Mouse (Mus musculus) thymus, postnatal 14 days (tissue): Measurements from ENCODE around the gene Arhgap17.

Experiments used
- DNase-seq: peaks from one replicate; pipeline ENCODE4 v3.0.0; 2021

Arhgap17 gene

DNA sequence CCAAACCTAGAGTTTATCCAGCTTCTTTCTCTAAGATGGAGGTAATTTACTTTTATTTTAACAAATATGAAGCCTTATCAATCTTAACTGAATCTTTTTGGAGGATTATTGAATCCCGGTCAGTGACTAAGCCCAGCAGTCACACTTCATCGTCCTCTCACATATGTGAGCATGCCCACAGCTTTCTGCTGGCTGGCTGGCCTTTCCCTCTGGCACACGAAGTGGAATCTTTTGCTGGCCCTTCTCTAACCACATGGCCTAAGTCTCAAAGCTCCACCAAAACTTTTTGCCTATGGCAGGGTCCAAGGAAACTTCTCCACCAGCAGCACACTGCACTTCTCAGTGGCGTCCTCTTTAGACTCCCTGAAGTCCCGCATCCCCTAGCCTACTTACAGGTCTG lies 27.8 kb downstream of the Arhgap17 start:
- DNase-seq, result no peak

DNA sequence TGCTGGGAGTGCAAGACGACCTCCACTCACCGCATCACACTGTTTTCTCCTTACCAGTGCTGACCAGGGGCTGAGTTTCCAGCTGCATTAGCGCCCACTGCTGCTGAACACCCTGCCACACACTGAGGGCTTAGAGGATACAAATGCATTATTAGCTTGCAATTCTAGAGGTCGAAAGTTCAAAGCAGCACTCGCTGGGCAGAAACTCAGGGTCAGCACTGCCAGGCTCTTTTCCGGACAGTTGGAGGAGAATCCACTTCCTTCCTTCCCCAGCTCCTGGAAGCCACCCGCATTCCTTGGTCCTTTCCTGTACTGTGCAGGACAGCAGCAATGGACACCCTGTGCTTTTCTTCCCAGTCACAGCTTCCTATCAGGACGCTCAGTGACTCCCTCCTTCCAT lies 31.4 kb downstream of the Arhgap17 start:
- DNase-seq, result no peak

DNA sequence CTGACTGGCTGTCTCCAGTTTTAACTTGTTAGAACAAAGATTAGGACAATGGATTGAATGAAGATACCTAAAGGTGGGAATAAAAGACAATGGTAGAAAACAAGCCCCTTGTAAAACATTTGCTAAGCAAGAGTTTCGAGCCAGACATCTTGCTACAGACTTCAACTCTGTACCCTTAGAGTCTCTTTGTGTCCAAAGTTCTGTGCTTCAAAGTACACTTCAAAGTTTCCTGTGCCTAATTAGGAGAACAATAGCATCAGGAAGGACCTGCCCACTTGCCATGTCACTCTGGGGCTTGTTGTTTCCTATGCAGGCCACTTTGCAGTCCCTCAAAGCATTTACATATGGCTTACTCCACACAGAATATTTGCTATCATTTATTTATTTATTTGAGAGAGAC lies 33.4 kb downstream of the Arhgap17 start:
- no peak for DNase-seq

DNA sequence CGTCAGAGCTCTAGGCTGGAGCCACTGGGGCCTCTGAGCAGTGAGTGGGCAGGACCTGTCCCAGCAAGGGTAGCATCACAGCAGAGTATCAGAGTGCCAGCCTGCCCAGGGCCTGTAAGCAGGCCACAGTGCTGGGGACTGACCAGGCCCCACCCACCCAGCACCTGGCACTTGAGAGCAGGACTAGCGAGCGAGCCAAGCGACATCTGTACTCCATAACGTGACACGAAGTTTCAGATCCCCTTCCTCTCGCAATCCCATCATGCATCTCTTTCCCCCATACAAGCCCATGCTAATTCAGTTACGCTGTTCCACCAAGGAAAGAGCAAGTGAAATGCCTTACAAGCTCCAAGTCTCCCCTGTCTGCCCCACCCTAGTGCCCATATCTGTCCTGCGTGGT lies 39.2 kb downstream of the Arhgap17 start:
- DNase-seq, result no peak

DNA sequence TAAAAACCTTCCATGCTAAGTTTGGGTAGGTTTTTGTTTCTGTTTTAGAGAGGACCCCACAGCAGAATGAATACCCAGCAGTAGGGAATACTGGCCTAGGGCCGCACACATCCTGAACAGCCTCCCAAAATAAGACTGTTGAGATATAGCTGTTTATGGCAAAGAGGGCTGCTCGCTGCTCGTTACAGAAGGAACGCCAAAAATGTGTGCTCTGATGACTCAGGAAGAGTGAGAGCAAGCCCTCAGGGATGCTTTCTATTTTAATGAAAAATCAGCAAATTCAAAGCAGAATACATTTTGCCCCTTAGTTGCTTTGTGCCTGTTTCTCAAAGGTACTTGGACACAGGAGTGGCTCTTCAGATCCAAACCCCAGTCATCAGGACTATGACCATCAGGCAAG lies 41.8 kb downstream of the Arhgap17 start:
- no peak for DNase-seq

DNA sequence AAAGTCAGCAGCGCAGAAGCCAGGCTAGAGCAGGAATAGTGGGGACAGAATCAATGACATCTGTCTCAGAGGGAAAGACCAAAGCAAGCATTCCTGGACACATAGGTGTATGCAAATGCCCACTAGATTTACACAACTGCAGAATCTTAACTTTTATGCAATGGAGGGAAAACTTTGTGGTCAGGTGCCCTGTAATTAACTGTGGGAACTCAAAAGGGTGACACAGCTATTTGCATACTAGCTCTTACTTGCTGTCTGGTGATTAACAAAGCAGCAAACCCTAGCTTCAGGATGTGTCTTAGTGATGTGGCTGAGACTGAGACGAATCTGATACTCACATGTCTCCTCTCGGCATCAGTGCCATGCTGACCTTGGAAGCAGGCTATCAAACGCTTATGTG lies 42.8 kb downstream of the Arhgap17 start:
- no peak for DNase-seq

DNA sequence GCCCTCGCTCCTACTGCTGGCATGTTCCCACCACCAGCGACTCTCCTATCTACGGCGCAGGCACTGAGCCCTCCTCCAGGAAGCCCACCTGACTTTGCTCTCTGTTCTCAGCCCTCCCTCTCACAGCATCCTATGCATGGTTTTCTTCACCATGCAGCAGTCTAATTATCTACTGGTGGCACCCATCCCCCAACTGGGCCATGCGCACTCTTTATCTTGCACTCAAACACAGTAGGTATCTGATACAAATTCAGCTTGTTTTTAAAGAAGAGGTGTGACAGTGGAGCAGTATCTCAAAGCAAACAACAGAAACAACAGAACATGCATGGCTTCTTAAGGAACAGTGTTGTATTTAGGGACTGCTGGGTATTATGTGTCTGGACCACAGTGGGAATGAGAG lies 43.7 kb downstream of the Arhgap17 start:
- DNase-seq, result no peak

DNA sequence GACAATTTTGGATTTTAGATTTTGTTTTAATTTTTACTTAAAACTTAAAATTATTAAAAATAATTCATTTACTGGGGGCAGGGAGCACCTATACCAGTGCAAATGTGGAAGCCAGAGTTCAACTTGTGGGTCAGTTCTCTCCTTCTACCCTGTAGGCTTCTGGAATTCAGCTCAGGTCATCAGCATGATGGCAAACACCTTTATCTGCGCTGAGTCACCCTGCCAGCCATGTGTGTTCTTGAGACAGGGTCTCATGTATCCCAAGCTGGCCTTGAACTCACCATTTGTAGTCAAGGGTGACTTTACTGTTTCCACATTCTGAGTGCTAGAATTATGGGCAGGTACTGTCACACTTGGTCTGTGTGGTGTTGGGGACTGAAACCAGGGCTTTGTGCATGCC lies 45.6 kb downstream of the Arhgap17 start:
- no peak for DNase-seq

DNA sequence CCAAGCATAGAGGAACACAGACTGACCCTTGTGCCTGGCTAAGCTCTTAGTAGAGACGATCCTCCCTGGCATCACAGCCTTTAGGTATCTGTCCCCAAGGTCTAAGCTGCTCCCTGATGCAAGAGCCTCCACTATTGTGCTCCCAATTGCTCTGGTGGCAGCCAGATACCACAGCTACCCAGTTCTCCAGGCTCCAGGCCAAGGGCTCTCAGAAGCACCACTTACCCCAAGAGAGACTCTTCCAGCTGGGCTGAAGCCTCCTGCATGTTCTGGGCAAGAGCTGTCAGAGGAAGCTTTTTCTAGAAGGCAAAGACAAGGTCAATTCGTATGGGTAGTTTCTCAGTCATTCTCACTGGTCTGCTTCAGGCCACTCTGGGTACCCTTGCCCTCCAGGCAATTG lies 46.3 kb downstream of the Arhgap17 start:
- no peak for DNase-seq

DNA sequence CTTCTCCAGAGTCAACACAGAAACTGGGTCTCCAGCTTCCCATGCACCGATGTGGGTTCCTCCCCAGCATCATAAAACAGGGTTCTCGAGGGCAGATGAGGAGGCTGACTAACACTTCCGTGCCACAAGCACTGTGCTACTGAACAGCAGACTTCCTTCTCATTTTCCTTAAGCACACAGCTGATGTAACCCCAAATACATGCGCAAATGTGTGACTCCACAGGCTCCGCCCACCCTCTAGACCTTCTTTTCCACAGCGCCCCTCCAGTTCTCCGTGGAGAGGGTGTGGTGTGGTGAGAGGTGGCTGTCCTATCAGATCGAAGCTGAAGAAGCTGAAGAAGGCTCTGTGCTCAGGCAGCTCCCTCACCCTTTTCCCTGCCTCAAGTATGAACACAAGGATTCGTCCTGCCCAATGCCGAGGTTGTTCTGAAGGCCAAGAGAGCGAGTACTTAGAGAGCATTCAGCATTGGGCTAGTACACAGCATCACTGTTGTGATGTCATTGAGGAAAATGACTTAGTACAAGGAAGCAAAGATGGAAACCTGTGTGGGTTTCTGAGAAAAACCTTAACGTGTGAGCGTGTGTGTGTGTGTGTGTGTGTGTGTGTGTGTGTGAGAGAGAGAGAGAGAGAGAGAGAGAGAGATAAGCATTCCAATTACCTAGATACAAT lies 47.1 kb downstream of the Arhgap17 start:
- DNase-seq, result peak; percentile 35

DNA sequence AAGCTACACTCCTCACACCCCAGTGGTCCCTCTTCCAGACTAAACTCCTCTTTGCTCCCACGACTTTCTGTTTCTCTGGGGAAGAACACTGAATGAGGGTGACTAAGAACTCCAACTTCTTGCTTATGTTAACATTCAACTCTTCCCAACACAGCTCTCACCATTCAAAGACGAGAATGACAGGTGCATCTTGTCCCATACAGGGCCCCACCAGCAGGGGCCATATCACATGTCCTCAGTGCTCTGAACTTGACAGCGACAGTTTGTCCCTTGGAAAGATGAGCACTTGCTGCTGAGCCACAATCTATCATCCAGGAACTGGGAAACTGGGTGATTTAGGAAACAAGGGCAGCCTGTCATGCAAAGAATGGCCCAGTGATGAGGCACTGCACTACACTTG lies 57.0 kb downstream of the Arhgap17 start:
- no peak for DNase-seq

DNA sequence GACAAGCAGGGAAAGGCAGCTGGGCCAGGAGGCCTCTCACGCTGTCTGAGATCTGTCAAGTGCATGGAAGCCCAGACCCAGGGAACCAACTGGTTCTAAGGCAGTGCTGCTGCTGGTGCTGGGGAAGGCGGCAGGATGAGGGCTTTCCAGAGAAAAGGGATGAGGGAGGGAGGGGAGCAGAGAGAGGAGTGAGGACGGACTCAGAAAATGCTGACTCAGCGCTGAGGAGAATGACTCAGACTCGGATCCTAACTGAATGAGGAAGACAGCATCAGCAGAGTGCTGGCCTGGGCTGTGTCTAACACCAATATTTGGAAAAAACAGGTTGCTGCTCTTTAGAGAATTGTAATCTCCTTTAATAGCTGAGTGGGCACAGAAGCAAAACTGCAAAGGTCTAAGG lies 57.9 kb downstream of the Arhgap17 start:
- DNase-seq, result no peak

DNA sequence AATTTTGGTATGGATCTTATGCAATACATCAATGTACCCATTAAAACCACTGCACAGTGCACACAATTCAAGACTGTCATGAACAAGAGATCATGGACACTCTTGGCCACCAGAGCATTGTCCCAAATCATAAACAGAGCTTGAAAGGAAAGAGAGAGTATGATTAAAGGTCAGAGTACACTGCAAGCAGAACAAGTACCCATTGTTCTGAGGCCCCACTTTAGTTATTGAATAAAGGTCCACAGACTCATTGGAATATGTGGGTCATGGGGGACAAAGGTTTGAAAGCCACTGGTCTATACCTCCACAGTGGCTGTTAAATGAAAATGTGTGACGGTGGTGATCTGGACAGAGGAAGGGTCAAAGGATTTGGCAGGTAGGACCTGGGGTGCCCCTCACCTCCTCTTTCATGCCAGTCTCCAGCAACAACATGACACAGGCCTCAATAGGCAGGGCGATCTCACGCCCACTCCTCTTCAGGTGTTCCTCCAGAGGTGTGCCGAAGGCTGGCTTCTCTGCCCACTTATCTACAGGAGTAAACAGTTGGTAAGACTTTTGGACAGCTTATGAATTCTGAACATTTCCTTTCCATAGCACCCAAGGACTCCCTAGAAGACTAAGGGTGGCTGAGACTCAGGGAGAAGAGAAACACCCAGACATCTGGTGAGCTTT lies 61.7 kb downstream of the Arhgap17 start:
- DNase-seq, result no peak

DNA sequence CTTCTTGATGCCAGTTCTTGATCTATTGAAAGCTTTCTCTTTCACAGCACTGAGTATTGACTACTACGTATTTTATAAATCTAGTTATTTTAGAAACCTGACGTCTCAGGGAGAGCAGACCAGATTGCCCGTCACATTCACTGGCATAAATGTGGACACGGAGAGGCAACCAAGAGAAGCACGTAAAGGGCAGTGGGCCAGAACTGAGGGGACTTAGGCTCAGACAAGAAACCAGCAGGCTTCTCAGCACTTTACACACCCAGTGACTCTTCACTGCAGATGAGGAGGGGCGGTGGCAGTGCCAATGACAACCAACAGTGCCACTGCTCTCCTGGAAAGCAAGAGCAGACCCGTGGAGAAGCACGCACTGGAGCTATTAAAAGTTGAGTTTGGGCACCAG lies 62.5 kb downstream of the Arhgap17 start:
- DNase-seq, result no peak

DNA sequence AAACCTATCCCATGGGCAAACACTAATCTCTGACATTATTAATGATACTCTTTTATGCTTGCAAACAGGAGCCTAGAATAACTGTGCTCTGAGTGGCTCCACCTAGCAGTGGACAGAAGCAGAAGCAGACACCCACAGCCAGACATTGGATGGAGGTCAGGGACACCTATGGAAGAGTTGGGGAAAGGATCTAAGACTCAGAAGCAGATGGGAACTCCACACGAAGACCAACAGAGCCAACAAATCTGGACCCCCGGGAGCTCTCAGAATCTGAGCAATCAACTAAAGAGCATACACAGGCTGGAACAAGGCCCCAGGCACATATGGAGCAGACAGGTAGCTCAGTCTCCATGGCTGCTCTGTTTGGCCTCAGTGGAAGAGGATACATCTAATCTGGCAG lies 64.3 kb downstream of the Arhgap17 start:
- no peak for DNase-seq

DNA sequence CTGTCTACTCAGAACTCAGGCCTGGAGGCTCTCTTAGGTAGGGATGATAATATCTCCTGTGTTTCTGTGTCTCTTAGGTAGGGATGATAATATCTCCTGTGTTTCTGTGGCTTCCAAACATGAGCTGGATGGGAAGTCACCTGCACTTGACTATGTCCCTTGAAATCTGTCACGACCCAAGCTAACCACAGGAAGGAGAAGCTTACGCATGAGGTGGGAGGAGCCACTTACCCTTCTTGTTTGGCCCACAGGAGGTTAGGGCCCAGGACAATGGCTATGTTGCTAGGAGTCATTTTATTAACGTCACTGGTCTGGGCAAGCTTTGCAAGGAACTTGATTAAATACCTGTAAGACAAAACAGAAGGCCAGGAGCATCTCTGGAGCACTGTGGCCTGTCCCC lies 69.5 kb downstream of the Arhgap17 start:
- no peak for DNase-seq

DNA sequence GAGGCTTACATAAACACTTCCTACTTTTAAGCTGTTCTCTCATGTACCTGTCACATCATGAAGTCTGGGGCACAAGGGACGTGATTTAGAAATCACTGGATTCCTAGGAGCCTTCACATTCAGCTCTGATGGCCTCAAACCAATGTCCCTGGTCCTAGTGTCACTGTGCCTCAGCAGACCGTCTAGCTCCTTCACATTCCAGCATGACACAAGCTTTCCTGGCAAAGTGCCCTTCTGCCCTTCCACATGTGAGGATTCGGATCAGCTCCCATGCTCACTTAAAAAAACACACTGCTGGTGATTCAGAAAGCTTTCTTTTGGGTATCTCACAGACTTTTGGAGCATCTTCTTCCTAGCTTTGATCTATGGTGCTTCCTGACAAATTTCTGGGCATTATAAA lies 71.5 kb downstream of the Arhgap17 start:
- DNase-seq, result no peak

DNA sequence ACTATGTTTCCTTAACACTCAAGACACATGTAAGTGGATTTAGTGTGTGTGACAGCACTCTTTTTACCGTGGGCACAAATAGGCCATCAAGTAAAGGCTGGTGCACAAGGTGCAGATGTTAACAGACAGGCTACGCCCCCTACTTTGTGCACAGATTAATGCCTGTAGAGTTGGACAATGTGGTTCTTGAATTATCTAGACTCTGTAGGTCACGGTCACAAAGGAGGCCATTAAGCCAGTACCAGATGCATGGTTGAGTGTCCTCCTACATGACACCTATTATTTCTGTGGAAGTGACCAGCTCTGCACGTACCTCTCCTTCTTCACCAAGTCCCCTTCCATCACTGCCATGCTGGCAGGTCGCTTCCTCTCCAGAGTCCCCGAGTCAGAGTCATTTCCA lies 73.6 kb downstream of the Arhgap17 start:
- DNase-seq, result no peak

DNA sequence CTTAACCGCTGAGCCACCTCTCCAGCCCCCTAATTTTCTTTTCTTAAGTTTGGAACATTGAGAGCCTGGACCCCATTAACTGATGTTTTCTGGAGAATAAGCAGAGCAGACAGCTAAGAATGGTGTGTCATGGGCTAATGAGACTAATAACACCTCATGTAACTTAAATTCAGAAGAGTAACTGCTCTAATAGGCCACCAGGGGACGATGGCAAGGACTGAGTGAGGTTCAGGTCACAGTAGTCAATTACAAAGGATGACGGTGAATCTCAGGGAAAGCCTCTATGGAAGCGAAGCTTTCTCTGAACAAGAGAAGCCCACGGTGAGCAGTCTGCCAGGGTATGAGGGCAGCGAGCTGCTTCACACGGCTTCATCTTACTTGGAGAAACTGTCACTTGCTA lies 74.3 kb downstream of the Arhgap17 start:
- no peak for DNase-seq

DNA sequence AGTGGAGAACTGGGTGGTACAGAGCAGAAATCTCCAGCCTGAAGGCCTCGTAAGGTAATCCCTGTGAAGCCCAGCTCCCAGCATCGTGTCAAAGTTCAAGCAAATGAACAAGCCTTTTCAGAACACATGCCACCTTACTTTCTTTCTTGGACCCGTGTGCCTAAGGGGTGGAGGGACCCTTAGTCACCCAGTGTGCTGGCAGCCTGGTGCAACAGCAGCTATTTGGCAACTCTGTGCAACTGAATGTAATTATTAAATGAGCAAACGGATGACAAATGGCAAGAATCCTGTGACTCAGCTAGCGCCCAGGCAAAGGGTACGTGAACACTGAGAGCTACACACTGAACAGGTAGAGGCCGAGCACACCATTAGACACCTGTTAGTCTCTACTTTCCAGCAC lies 75.8 kb downstream of the Arhgap17 start:
- DNase-seq, result no peak

DNA sequence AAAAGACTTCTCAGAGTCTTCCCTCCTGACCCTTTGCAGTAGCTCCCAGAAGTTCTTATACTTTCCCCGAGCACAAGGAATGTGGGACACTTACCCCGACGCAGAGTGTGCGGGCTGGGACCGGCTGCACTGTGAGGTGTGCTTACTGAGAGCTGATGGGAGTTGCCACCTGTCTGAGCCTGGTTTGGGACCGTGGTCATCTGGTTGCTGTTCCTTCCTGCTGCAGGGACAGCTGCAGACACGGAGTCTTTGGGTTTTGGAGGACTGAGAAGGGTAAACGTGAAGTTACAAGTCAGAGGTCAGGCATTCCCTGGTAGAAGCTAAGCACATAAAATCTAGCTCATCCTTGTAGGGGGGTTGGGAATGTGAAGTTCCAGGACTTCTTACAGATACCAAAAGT lies 77.8 kb downstream of the Arhgap17 start:
- DNase-seq, result no peak

DNA sequence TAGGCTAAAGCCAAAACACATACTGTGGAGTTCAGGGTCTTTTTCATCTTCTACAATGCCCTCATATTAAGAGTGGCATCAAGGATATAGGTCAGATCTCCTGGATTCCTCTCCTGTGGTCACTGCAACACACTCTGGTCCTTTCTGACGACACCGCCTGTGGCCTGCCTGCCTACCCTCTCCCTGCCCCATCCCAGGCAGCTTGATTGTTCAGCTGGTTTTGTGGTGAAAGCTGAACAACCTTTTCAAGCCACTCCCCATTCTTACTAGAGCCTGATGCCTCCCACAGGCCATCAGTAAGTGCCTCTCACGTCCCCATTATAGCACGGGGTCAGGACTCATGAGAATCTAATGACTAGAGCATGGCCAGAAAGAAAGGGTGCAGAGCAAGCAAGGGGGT lies 80.5 kb downstream of the Arhgap17 start:
- DNase-seq, result no peak

DNA sequence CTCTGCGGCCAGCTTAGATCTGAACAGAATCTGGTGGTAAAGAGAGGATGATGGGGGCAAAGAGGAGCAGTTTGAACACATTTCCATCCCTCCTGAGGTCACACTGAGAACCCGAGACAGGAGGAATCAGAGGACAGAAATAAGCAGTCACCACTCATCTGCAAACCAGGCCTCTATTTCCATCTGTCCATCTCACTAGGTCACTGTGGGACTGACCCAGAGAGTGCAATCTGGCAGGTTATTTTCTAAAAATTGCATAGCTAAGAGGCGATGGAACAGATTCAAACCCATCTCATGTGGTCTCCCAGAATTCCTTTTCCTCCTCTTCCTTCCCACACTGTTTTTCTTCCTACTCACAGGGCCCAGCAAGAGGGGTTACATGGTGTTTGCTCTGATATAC lies 81.8 kb downstream of the Arhgap17 start:
- DNase-seq, result no peak

DNA sequence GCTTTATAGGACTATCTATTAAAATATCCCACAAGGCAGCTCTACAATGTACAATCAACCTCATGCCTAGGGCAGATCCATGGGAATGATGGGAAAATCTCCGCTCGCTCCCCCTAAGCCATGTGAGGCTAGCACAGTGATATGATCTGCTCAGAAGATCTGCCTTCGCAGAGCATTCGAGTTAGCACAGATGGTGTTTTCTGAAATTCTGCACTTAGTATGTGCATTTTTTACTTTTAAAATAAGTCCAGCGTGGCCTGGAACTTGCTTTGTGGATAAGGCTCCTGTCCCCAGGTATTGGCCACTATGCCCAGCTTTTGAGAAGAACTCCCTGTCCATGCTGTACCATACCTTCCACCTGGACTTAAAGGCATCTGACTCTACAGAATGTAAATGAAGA lies 83.8 kb downstream of the Arhgap17 start:
- no peak for DNase-seq

DNA sequence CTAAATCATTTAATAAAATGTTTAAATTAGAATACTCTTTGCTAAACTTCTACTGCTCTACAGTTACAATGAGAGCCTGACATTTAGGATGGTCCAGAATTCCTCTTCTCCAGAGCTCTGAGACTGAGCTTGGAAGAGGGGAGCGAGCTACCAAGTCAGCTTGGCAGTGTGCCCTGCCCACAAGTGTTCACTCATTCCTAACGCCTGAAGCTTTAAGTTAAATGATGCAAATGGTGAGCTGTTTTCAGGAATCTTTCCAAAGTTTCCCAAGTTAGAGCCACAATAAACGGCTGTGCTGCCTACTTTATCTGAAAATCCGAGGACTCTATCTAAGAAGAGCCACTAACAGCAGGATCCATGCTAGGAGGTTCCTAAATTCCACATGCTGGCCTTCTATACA lies 85.9 kb downstream of the Arhgap17 start:
- DNase-seq, result no peak
